Mouse (Mus musculus) bone marrow macrophage, adult 2 months (primary cell): Measurements from ENCODE around the gene Nup188.

Experiments used
- CTCF ChIP-seq: IDR thresholded peaks from 2 replicates; pipeline ENCODE4 v1.5.1; 2012; ENCODE audit warnings: low read depth, mild to moderate bottlenecking, low read length, moderate library complexity
- POLR2A ChIP-seq: IDR thresholded peaks from 2 replicates; pipeline ENCODE4 v1.6.1; 2012; ENCODE audit warnings: mild to moderate bottlenecking, low read depth, low read length, borderline replicate concordance

DNA sequence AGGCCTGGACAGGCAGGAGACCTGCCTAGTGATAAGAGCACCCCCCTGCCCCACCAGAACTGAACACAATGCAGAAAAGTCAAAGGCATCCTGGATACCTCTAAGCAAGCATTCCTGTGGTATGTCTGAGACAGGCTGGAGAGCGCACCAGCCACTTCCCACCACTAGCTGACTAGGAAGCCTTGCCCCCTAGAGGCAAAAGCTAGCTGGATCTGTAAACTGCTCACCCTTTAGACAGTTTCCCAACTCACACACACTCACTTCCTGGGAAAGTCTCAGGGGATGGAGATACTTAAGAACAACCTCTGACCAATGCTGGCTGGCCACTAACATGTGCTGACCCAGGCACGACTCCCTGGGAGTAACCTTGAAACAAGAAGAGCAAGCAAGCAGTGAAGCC is 65.0 kb downstream of the Nup188 start:
- TF ChIP-seq POLR2A (no peak), CTCF (no peak)
